Mouse (Mus musculus) mouse trophoblast stem cell (cell line): ENCODE data around the gene Bin2.

Experiments
- in situ Hi-C, 2 experiments: fragments of 300-500 bp; cut with MseI, MboI; formaldehyde crosslinking; loops; 2 replicates in 1 of 2; 3 replicates in 1 of 2; pipeline ENCODE4 v1.15.1; 2025

Bin2 gene

DNA sequence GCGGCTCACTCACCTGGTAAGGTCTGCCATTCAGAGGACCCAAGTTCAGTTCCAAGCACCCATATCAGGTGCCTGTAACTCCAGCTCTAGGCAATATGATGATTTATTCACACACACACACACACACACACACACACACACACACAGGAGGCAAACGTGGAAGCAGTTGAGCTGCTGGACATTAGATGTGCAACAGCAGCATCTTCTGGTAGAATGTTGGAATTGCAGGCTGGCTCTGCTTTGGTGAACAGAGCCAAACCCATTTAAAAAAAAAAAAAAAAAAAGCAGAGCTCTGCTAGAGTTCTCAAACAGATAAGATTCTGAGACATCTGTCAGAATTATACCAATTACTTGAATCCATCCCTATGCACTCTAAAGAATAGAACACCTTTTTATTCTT lies 13.7 kb upstream of the Bin2 start:
- in situ Hi-C loops = no loop called here

DNA sequence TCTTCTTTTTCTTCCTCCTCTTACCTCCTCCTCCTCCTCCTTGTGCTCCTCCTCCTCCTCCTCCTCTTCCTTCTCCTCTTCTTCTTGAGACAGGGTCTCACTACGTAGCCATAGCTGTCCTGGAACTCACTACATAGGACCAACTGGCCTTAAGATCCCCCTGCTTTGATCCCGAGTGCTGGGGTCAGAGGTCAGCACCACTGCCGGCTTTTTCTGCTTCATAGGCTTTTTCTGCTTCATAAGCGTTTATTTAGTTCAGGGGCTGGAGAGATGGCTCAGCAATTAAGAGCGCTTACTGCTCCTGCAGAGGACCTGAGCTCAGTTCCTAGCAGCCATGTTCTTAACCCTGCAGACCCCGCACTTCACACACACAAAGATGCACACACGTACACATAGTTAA lies 12.4 kb upstream of the Bin2 start:
- in situ Hi-C loops = no loop called here

DNA sequence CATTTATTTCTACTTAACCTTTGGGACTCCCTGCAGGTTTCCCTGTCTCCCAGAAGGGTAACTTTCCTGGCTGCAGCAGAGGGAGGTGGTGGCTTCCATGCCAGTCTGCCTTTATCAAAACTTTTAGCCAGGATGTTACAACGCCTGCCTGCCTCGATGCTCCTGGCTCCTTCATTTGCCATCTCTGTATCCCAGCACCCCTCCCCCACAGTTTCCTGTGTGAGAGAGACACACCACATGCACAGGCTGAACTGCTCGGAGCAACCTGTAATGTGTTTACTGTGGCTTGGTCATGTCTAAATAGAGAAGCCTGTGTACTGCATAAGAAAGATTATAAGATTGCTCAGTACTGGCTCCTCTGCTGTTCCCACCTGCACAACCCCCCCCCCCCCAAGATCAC lies 11.0 kb upstream of the Bin2 start:
- in situ Hi-C loops = no loop called here

DNA sequence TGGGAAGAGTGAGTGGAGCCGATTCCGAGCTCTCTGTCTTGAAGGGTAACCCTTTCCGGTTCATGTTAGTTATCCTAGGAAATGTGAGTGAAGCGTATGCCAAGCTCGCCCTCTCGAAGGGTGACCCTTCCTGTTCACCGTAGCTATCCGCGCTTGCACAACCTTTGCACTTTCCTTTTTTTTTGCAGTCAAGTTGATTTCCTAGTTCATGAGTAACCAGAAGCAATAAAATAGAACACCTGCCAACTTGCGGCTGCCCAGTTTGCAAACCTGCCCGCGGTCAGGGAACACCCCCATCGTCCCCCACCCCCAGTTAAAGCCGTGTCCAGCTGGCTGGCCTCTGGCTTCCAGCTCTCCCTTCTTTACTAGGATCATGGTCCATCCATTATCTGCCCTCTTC lies 9.7 kb upstream of the Bin2 start:
- in situ Hi-C loops = no loop called here

DNA sequence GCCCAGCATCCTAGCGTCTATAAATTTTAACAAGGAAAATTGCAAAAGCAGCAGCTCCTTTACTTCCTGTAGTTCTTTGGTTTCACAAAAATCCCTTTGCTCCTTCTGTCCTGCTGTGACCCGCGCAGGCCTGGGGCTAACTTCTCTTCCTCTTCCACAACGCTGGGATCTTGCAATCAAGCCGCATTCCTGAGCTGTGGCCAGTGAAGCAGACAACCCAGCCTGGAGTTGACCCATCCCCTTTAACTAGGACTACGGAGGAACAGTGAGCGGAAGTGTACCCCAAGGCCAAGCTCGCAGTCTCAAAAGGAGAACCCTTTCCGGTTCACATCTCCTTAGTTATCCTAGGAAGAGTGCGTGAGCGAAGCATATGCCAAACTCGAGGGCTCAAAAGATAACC lies 9.2 kb upstream of the Bin2 start:
- in situ Hi-C loops = no loop called here

DNA sequence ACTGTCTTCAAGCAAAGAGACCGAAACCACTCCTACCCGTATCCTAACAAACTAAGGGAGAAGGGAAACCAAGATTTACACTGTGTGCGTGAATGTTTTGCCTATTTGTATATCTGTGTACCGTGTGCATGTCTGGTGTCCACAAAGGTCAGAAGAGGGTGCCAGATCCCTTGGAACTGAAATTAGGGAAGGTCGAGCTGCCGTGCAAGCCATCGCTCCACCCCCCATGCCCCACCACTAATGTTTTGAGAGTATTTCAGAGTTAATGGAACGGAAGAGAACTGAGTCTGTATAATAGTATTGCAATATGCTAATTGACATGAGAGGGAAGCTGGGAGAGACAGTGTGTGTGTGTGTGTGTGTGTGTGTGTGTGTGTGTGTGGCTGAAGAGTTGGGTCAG lies 8.3 kb upstream of the Bin2 start:
- in situ Hi-C loops = no loop called here

DNA sequence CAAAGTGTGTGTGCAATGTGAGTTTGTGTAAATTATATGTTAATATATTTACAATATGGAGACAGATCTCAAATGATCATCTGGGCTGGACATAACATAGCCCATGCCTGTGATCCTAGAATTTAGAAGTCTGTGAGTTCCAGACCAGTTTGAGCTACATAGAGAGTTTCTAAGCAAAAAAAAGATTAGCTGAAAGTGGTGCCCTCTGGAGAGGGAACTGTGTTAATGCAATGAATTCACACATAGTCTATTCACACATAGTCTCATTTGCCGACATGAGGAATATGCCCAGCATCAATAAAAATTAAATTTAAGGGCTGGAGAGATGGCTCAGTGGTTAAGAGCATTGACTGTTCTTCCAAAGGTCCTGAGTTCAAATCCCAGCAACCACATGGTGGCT lies 7.2 kb upstream of the Bin2 start:
- in situ Hi-C loops = no loop called here

DNA sequence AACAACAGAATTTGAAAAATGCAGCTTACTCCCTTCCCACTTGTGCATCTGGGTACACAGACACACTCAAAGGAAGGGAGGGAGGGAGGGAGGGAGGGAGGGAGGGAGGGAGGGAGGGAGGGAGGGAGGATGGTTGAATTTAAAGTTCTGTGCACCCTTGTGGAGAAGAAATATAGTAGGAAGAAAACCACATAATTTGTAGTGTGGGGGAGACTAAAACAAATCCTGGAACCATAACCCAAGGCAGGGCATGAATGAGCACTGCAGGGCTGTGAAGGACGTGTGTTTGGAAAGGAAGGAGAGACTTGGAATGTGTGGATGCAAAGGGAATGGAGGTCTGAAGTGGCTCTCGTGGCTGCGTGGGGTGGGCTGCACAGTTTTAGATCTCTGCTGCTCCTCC lies 6.1 kb upstream of the Bin2 start:
- in situ Hi-C loops = no loop called here

DNA sequence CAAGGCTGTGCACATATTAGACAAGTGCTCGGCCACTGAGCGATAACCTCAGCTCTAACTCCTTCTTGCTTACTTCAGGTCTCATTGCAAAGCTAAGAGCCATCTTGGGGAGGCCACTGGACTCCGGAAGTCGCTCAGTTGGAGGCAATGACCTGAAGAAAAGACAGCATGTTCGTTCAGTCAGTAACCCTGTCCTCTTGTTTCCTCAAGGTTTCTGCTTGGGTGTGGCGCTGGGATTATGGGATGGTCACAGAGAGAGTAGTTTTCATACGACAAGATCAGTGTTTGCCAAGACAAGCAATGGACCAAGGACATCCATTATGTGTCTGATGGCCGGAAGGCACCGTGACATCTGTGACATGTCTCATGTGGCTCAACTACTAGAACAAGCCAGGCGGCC lies 5.2 kb upstream of the Bin2 start:
- in situ Hi-C loops = no loop called here

DNA sequence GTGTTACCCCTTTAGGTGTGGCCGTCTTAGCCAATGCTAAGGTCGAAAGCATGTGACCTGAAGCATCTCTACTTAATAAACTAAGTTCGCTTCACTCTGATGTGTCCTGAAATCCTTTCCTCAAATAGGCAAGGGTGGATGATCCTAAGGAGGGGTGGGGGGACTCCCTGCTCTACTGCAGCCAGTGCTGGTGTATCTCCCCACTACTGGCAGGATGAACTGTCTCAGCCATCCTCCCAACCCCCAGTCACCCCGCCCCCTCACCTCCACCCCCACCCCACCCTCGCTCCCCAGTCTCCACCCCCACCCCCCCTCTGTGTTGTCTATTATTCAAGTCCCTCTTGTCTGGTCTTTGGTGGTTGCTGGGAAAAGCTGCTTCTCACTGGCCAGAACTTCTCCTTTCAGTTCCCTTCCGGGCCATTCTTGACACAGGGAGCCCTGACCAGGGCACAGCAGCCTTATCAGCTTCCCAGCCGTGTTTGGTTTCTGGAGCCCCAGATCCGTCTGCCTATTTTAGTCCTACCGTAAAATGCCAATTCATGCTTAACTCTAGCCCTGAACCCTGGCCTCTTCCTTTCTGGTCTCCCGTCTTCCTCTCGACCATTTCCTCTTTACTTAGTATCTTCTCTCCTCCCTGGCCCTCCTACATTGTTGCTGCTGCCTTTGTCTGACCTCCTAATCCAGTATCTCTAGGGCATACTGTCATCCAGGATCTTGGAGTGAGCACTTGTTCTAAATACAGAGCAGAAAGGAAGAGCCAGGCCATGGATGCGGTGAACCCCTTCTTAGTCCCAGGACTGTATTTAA lies 4.4 kb upstream of the Bin2 start:
- in situ Hi-C loops = no loop called here

DNA sequence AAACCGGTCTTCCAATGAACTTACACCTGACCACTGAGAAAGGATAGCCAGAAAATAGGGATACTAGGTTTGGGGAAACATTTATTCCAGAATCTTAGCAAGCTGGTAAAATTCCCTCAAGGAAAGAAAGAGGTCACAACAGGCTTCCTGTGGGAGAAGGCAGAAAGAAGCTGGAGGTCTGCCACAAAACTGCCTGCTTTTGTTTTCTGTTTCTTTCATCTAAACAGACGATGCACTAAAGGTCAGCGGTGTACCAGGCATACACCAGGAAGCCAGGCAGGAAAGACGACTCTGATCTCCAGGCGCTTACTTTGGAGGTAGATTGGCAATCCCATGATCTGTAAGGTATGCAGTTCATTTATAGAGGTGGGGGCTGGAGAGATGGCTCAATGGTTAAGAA lies 1.5 kb upstream of the Bin2 start:
- in situ Hi-C loops = no loop called here

DNA sequence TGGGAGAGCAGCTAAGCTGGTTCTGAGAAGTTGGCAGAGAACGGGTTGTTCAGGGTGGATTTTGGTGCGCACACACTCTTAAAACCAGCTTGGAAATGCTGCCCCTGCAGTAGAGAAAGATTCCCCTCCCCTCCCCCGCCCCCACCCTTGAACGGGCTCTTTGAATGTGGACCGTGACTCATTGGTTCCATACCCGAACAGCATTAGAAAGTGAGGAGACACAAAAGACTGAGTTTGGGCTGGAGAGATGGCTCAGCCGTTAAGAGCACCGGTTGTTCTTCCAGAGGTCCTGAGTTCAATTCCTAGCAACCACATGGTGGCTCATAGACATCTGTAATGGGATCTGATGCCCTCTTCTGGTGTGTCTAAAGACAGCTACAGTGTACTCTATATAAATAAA lies 651 bp upstream of the Bin2 start:
- in situ Hi-C loops = no loop called here

DNA sequence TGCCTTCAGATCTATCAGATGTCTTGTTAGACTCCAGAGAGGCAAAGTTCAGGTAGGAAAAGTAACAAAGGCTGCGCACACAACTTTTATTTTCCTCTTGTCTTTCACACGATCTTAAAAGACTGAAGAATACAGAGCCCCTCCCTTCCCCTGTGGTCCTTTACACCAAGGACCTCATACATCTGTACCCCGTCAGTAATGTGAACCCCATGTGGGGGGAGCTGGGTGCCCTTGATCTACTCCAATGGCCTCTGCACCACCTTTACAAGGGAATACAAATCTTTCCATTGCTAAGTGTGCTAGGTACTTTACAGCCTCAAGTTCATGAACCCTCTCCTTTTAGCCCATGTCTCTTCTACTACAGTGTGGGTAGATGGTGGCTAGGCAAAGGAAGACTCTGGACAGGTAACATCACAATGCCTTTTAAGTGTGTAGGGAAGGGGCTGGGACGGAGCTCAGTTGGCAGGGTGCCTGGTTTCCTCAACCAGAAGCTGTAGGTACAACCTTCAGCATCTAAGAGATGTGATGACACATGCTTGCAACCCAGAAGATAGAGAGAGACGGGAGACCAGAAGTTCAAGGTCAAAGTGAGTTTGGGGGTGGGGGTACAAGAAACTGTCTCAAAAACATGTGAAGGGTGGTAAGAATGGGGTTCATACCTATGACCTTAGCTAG lies 1.3 kb downstream of the Bin2 start:
- in situ Hi-C loops = no loop called here

DNA sequence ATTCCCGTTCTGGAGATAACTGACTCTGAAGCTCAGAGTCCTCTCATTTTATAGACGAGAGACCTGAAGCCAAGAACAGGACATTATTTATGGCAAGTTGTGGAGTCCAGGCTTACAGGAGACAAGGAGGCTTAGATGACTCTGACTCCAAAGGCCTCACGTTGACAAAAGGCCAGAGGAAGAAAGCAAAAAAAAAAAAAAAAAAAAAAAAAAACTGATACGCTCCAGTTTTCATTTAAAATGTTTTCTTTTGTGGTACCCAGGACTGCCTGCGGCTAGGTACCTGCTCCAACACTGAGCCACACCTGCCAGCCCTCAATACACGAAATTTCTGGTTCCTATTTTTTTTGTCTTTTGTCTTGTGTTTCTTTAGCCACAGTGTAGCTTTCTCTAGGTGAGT lies 1.9 kb downstream of the Bin2 start:
- in situ Hi-C loops = no loop called here

DNA sequence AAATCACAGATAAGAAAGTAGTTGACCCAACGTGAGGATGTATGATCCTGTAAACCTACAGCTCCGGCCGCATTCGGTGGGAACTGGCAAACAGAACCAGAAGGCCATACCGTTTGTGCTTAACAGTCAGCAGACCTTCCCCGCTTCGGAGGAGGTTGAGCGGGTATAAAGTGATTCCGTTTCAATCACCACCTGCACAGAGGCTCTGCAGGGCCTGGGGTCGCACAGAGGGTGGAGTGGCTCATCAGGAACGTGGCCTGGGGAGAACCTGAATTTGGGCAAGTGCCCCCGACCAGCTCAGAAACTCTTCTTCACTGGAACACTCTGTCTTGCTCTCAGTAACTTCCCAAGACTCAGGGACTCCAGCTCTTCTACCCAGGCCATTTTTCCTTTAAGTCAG lies 2.5 kb downstream of the Bin2 start:
- in situ Hi-C loops = no loop called here

DNA sequence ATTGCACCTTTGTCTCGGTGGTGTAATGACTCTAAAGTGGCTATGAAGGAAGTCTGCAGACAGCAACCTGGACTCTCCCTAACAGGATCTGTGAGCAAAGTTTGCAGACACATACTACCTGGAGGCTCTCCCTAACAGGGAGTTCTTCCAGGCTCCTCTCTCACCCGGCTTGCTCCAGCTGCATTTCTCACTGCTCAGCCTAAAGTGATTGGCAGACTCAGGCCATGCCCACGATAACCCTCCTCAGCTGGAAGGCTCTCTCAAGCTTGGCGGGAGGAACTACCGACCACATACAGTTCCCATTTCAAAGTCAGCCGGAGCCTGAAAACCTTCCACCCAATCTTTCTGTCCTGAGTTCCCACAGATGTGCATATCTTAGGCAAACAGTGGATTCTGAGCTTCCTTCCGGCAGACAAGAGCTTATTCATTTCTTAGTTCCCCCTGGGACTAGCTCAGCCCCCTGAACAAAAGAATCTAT lies 3.1 kb downstream of the Bin2 start:
- in situ Hi-C loops = no loop called here

DNA sequence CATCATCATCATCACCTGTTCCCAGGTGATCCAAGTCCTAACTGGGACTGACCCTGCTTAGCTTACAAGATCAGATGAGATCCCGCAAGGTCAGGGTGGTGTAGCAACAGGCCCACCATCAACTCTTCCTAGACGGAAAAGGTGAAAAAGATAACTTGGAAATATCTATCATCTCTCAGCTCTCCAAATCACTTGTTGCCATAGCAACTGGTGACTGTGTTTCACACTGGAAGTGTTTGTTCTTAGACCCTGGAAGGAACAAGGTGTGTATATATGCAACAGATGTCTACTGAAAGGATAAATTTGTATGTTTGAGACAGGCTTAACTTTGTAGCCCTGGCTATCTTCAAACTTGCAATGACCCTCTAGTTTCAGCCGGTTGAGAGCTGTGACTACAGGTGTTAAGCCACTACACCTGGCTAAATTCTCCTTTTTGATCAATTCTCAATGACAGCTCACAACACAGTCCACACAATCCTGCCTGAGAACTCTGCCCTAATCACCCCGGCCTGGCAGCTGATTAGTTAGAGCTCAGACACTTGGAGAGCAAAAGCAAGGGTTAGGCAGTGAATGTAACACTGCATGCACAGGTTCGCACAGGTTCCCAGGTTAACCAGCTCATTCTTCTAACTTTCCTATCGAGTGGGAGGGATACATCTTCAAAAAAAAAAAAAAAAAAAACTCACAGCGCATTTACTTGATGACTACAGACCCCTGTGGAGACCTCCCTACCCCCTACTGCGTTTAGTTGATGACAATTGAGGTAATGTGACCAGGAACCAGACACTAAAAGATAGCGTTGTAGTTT lies 3.7 kb downstream of the Bin2 start:
- in situ Hi-C loops = no loop called here

DNA sequence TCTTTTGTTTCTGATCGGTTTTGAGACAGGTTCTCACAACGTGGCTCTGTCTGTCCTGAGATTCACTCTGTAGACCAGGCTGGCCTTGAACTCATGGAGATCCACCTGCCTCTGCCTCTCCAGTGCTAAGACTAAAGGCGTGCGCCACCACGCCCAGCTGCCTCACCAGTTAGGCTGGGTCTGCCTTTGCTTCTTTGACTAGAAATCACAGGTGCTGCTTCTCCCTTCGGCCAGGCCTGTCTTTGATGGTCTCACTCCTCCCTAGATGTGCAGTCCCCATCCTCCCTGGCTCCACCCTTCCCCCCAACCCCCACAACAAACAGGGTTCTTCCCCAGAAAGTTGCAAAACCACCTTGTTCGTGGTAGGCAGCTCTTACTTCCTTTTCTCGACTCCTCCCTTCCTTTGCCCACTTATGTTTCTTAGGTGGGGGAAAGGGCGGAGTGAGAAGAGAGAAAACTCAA lies 4.5 kb downstream of the Bin2 start:
- in situ Hi-C loops = no loop called here

DNA sequence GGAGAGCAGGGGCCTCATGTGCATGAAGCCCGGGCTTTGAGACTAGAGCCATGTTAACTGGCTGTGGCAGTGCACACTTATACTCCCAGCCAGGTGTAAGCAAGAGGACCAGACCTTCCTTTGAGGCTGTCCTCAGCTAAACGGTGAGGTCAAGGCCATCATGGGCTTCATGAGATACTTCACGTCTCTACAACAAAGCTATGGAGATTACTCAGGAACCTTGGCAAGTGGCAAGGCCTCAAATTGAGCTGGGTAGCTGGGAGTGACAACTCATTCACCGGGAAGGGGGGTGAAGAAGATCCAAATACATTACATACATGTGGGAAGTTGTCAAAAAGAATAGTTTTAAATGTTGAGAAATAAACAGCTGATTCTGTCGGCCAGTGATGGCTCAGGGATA lies 8.5 kb downstream of the Bin2 start:
- in situ Hi-C loops = no loop called here

DNA sequence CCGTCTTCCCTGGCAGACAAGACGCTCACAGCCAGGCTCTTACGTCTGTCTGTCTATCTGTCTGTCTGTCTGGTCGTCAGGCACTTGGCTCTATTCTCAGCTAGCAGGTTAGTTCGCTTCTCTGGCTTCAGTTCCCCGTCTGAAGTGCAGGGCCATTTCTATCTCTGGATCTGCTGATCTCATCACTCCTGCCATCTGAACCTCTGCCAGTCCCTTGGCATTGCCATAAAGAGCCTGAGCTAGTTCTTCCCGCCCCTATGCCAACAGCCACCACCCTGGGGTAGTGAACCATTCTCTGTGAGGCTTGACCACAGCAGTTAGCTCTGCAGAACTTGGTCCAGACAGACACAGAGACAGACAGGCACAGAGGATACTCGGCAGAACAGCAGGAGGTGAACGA lies 9.0 kb downstream of the Bin2 start:
- in situ Hi-C loops = no loop called here

DNA sequence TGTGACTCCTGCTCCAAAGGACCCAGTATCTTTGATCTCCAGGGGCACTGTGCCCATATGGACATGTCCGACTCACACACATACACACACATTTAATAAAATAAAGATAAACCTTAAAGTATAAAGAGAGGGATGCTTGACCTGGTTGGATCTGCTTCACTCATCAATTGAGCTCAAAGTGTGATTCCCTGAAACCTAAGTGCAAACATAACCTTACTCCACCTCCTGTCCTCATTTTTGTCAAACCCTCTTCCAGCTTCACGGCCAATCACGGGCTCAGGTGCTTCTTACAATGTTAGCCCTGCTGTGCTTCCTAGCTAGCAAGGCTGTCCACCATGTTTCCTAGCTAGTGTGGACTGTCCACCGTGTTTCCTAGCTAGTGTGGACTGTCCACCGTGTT lies 14.2 kb downstream of the Bin2 start:
- in situ Hi-C loops = no loop called here

DNA sequence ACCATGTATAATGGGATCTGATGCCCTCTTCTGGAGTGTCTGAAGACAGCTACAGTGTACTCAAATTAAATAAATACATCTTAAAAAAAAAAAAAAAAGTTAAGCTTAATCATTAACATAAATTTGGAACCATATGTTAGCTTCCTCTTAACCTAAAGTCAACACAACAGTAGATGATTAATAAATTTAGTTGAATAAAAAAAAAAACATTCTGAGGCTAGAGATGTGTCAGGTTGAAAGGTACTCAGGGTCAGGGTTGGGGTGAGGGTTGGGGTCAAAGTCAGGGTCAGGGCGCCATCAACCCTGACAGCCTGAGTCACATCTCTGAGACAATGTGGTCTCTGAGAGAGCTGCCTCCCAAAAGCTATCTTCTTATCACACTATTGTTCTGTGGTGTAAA lies 15.1 kb downstream of the Bin2 start:
- in situ Hi-C loops = no loop called here

DNA sequence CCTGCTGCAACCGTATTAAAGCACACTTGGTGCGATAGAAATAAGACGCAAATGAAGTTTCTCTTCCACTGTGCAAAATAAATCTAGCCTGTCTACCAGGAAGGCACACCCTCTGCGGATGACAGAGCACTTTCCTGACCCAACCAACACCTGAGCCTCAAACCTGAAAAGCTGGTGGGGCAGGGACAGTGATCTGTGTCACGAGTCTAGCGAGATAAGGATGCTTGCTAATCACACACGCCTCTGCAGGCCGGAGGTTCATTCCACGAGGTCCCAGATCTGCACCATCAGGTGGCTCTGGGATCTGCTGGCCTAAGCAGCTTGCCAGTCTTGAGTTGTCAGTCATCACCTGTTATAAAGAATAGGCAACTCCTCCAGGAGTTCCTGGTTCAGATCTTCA lies 17.7 kb downstream of the Bin2 start:
- in situ Hi-C loops = no loop called here
